Mouse (Mus musculus): ENCODE measurements at regions not wholly inside any gene's neighbourhood (a gene's known extent, or its start where the extent isn't known, plus 50 kb on each side); places are given as distances from the start of the nearest gene placed in this dataset.

DNA sequence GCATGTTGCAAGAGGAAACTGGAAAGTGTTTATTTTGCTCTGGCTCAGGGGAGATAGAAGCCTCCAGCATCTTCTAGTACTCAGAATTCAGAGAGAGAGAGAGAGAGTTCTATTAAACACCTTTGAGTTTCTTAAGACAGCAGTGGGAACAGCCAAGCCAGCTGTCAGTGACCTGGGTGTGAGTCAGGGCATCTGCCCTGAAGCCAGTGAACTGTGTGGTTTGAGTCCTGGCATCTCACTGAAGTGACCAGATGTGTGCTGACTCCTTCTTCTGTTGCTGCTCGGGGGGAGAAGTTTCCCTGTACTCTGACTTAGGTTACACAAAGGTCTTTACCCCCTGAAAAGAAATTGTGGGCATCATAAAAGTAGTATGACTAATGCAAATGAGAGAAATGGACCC is 70.4 kb upstream of the Kcnmb2 start:
- H3K27ac ChIP-seq (ENCODE audit: insufficient read depth, low read depth): no peak overlapping the region
- H3K4me1 ChIP-seq (ENCODE audit: control insufficient read depth in 1 of 2, insufficient read depth in 2 of 2): peaks cover 0 to 3% of the 10 kb centered on the region in 2 experiments; a peak in 1 of 4 replicates
- H3K79me2 ChIP-seq (replicated peaks; ENCODE audit: control insufficient read depth, extremely low read depth, insufficient read depth, poor library complexity, severe bottlenecking): no peaks in the 10 kb centered on the region
- TF ChIP-seq USF2 (conservative IDR thresholded peaks at IDR 0.05; ENCODE audit: low read depth, low read length) (no peak), SIN3A (IDR thresholded peaks at IDR 0.05; ENCODE audit: low read length) (no peak), USF1 (IDR thresholded peaks at IDR 0.05; ENCODE audit: low read depth, low read length) (no peak), HCFC1 (IDR thresholded peaks at IDR 0.05; ENCODE audit: low read depth, low read length) (no peak), JUND (conservative IDR thresholded peaks at IDR 0.05; ENCODE audit: low read depth, low read length) (no peak), SMC3 (IDR thresholded peaks at IDR 0.05; ENCODE audit: low read depth, low read length) (no peak), E2F4 (IDR thresholded peaks at IDR 0.05; ENCODE audit: insufficient replicate concordance, low read depth, low read length) (no peak), CHD1 (IDR thresholded peaks at IDR 0.05; ENCODE audit: low read depth, low read length) (no peak), IRF4 (IDR thresholded peaks at IDR 0.05; ENCODE audit: low read depth, low read length) (no peak)
- no peak overlapping the region for H3K4me3 ChIP-seq (replicated peaks in 1 of 3; ENCODE audit: low read depth in 2 of 3, low read length in 2 of 3, poor library complexity in 1 of 3)
- dilution Hi-C loops (cut with MboI; ENCODE audit: extremely low pct_ligation_motif_present, extremely low pct_unique_long_range_greater_than_20kb, low sequenced_read_pairs): no loop called here
- H3K27me3 ChIP-seq (replicated peaks): no peaks in the 10 kb centered on the region
- H3K4me2 ChIP-seq (ENCODE audit: insufficient read depth, low read depth, poor library complexity, severe bottlenecking): no peak overlapping the region
- no peak for DNase-seq (ENCODE audit: extremely low read depth)
- in situ Hi-C loops (cut with MboI; ENCODE audit: low pct_ligation_motif_present, low pct_unique_long_range_greater_than_20kb, low sequenced_read_pairs): no loop called here
- H3K9ac ChIP-seq (ENCODE audit: insufficient read depth, low read depth): no peak overlapping the region
- no peaks in the 10 kb centered on the region for H3K9me3 ChIP-seq (replicated peaks; ENCODE audit: low read length)
- H3K36me3 ChIP-seq (replicated peaks in 1 of 2; ENCODE audit: control insufficient read depth in 1 of 2, insufficient read depth in 1 of 2, low read length in 1 of 2): no peaks in the 10 kb centered on the region

DNA sequence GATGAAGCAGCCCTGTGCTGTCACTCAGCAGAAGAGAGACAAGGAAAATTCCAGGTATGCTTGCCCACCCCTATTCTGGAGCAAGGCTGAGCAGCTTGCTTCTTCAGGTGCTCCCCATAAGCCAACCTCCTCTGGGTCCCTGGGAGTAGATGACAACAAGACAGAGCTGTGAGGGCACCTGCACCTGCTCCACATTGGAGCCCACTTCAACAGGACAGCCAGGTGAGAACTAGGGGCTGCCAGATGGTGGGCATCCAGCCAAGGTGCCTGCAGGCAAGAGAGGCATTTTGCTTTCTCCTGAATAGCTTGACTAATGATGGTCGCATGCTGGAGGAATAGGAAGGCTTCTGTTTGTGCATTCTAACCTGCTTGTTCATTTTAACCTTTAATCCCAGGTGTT is 61.1 kb upstream of the Kcnmb2 start:
- H3K27ac ChIP-seq (ENCODE audit: insufficient read depth, low read depth): no peak overlapping the region
- no peaks in the 10 kb centered on the region for H3K27me3 ChIP-seq (replicated peaks)
- no peaks in the 10 kb centered on the region for H3K4me1 ChIP-seq (ENCODE audit: control insufficient read depth in 1 of 2, insufficient read depth in 2 of 2)
- no peaks in the 10 kb centered on the region for H3K79me2 ChIP-seq (replicated peaks; ENCODE audit: control insufficient read depth, extremely low read depth, insufficient read depth, poor library complexity, severe bottlenecking)
- no peak overlapping the region for H3K4me3 ChIP-seq (replicated peaks in 1 of 3; ENCODE audit: low read depth in 2 of 3, low read length in 2 of 3, poor library complexity in 1 of 3)
- DNase-seq (ENCODE audit: extremely low read depth): no peak
- in situ Hi-C loops (cut with MboI; ENCODE audit: low pct_ligation_motif_present, low pct_unique_long_range_greater_than_20kb, low sequenced_read_pairs): no loop called here
- no peak for TF ChIP-seq UBTF (IDR thresholded peaks at IDR 0.05; ENCODE audit: low read depth, low read length)
- no peak for TF ChIP-seq MAFK (IDR thresholded peaks at IDR 0.05; ENCODE audit: insufficient replicate concordance, low read length)
- TF ChIP-seq MAZ (IDR thresholded peaks at IDR 0.05; ENCODE audit: low read depth, low read length): no peak
- TF ChIP-seq RCOR1 (conservative IDR thresholded peaks at IDR 0.05; ENCODE audit: low read depth, low read length): no peak
- TF ChIP-seq USF1 (IDR thresholded peaks at IDR 0.05; ENCODE audit: low read depth, low read length): no peak
- TF ChIP-seq IRF4 (IDR thresholded peaks at IDR 0.05; ENCODE audit: low read depth, low read length): no peak
- TF ChIP-seq RAD21 (IDR thresholded peaks at IDR 0.05; ENCODE audit: low read depth, low read length): no peak
- no peak for TF ChIP-seq SIN3A (IDR thresholded peaks at IDR 0.05; ENCODE audit: low read length)
- dilution Hi-C loops (cut with MboI; ENCODE audit: extremely low pct_ligation_motif_present, extremely low pct_unique_long_range_greater_than_20kb, low sequenced_read_pairs): no loop called here
- H3K4me2 ChIP-seq (ENCODE audit: insufficient read depth, low read depth, poor library complexity, severe bottlenecking): no peak overlapping the region
- no peak overlapping the region for H3K9ac ChIP-seq (ENCODE audit: insufficient read depth, low read depth)
- H3K36me3 ChIP-seq (replicated peaks in 1 of 2; ENCODE audit: control insufficient read depth in 1 of 2, insufficient read depth in 1 of 2, low read length in 1 of 2): no peaks in the 10 kb centered on the region
- peaks cover 3% of the 10 kb centered on the region for H3K9me3 ChIP-seq (replicated peaks; ENCODE audit: low read length)

DNA sequence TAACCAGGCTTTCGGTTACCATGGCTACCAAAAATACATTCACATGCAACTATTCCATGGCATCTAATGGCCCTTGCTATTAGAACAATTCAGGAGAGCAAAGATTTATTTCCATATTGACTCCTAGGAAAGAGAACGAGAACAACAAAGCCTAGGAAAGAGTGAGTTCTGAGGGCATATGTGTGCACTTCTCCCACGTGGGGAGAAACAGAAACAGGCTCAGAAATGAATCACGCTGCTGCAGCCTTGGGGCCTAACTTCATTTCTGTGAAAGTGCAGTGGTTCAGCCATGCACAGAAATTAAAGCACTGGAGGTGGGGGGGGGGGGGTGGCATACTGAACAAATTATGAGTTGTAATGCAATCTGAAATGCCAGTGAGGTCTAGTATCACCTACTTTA is 55.2 kb upstream of the Kcnmb2 start:
- no peak overlapping the region for H3K4me3 ChIP-seq (replicated peaks in 1 of 3; ENCODE audit: low read depth in 2 of 3, low read length in 2 of 3, poor library complexity in 1 of 3)
- peaks cover 3% of the 10 kb centered on the region for H3K9me3 ChIP-seq (replicated peaks; ENCODE audit: low read length)
- no peaks in the 10 kb centered on the region for H3K79me2 ChIP-seq (replicated peaks; ENCODE audit: control insufficient read depth, extremely low read depth, insufficient read depth, poor library complexity, severe bottlenecking)
- in situ Hi-C loops (cut with MboI; ENCODE audit: low pct_ligation_motif_present, low pct_unique_long_range_greater_than_20kb, low sequenced_read_pairs): no loop called here
- dilution Hi-C loops (cut with MboI; ENCODE audit: extremely low pct_ligation_motif_present, extremely low pct_unique_long_range_greater_than_20kb, low sequenced_read_pairs): no loop called here
- no peaks in the 10 kb centered on the region for H3K27me3 ChIP-seq (replicated peaks)
- H3K9ac ChIP-seq (ENCODE audit: insufficient read depth, low read depth): no peak overlapping the region
- no peak overlapping the region for H3K27ac ChIP-seq (ENCODE audit: insufficient read depth, low read depth)
- H3K36me3 ChIP-seq (replicated peaks in 1 of 2; ENCODE audit: control insufficient read depth in 1 of 2, insufficient read depth in 1 of 2, low read length in 1 of 2): no peaks in the 10 kb centered on the region
- H3K4me1 ChIP-seq (ENCODE audit: control insufficient read depth in 1 of 2, insufficient read depth in 2 of 2): no peaks in the 10 kb centered on the region
- DNase-seq (ENCODE audit: extremely low read depth): no peak
- no peak overlapping the region for H3K4me2 ChIP-seq (ENCODE audit: insufficient read depth, low read depth, poor library complexity, severe bottlenecking)
- TF ChIP-seq EP300 (IDR thresholded peaks at IDR 0.05; ENCODE audit: low read length): no peak
- TF ChIP-seq HCFC1 (IDR thresholded peaks at IDR 0.05; ENCODE audit: low read depth, low read length): no peak

All from CH12.LX (cell line).